Mouse (Mus musculus): Measurements from ENCODE around the gene Tuba1c. TPM values are rescaled to one million over a fixed set of nuclear protein-coding genes. Genes with fewer than 3 reads are reported as not detected.
"Not testable (repeated sequence)": the region's sequence is repeated elsewhere in the genome, so short reads cannot be mapped to it uniquely, and the experiment has no call there.

Gene Tuba1c
- polyA plus RNA-seq, 1 experiment from 2014 or later: 107 TPM

- Histone ChIP-seq H3K9me3 (no peaks in the 10 kb centered on the region), H3K27me3 (peaks cover 82% of the 10 kb centered on the region), H3K4me2 (no peak overlapping the region), H3K9ac (no peak overlapping the region), H3K4me3 (replicated peaks) (no peak overlapping the region), H3K4me1 (peaks cover 39% of the 10 kb centered on the region), H3K36me3 (replicated peaks) (no peaks in the 10 kb centered on the region), H3K27ac (no peak overlapping the region; the same call in 1 of the 2 replicates)
- 4% methylated on average over 9 of the region's 9 CpGs for WGBS
- ATAC-seq (ENCODE audit: low FRiP score): no peak
Measured at GRCm38 (mm10) chr15:99053373-99053772, 23.7 kb downstream of the Tuba1c start.

- Histone ChIP-seq H3K9me3 (no peaks in the 10 kb centered on the region), H3K4me2 (peak within 1 kb of the TSS; percentile 57), H3K4me1 (peaks cover 35% of the 10 kb centered on the region), H3K27ac (no peak within 1 kb of the TSS), H3K36me3 (replicated peaks) (no peaks in the 10 kb centered on the region), H3K27me3 (peaks cover 97% of the 10 kb centered on the region), H3K4me3 (replicated peaks) (peak within 1 kb of the TSS; percentile 37), H3K9ac (peak within 1 kb of the TSS; percentile 25; the same call in 1 of the 2 replicates)
- 2% methylated on average over 28 of the region's 30 CpGs for WGBS
- 0 out of 2 replicates have a peak, but pooled peaks have one; percentile 3 for ATAC-seq (ENCODE audit: low FRiP score)
Measured at GRCm38 (mm10) chr15:99055040-99055439, 25.3 kb downstream of the Tuba1c start, which contains the start of gene Prph. Gene Prph (plus strand): TSS chr15:99055174.

- WGBS: under 1% methylated on average over 37 of the region's 37 CpGs
- no peaks in the 10 kb centered on the region for H3K9me3 ChIP-seq
- H3K36me3 ChIP-seq (replicated peaks): no peaks in the 10 kb centered on the region
- H3K27me3 ChIP-seq: peaks cover 96% of the 10 kb centered on the region
- H3K4me1 ChIP-seq: peaks cover 35% of the 10 kb centered on the region
- H3K9ac ChIP-seq: 0 out of 2 replicates have a peak overlapping the region, but pooled peaks have one; percentile 25
- ATAC-seq (ENCODE audit: low FRiP score): no peak
- no peak overlapping the region for H3K27ac ChIP-seq
- H3K4me2 ChIP-seq: peak overlapping the region; percentile 57
- H3K4me3 ChIP-seq (replicated peaks): peak overlapping the region; percentile 37
Measured at GRCm38 (mm10) chr15:99055511-99055961, 25.8 kb downstream of the Tuba1c start.

GRCm38 (mm10) chr15:99056332-99056731, 26.6 kb downstream of the Tuba1c start:
- H3K4me1 ChIP-seq: peaks cover 35% of the 10 kb centered on the region
- no peak overlapping the region for H3K27ac ChIP-seq
- no peak for ATAC-seq (ENCODE audit: low FRiP score)
- H3K27me3 ChIP-seq: peaks cover 93% of the 10 kb centered on the region
- WGBS: 6% methylated on average over 14 of the region's 14 CpGs
- H3K4me2 ChIP-seq: 0 out of 2 replicates have a peak overlapping the region, but pooled peaks have one; percentile 57
- H3K4me3 ChIP-seq (replicated peaks): 0 out of 2 replicates have a peak overlapping the region, but pooled peaks have one; percentile 37
- H3K9ac ChIP-seq: no peak overlapping the region
- H3K36me3 ChIP-seq (replicated peaks): no peaks in the 10 kb centered on the region
- no peaks in the 10 kb centered on the region for H3K9me3 ChIP-seq

- no peaks in the 10 kb centered on the region for H3K4me1 ChIP-seq
- no peaks in the 10 kb centered on the region for H3K36me3 ChIP-seq (replicated peaks)
- WGBS: 87% methylated on average over 12 of the region's 12 CpGs
- H3K9me3 ChIP-seq: no peaks in the 10 kb centered on the region
- no peak overlapping the region for H3K4me2 ChIP-seq
- no peak overlapping the region for H3K27ac ChIP-seq
- peaks cover 15% of the 10 kb centered on the region for H3K27me3 ChIP-seq
- no peak overlapping the region for H3K9ac ChIP-seq
- ATAC-seq (ENCODE audit: low FRiP score): no peak
- no peak overlapping the region for H3K4me3 ChIP-seq (replicated peaks)
Measured at GRCm38 (mm10) chr15:99065557-99066165, 36.0 kb downstream of the Tuba1c start.

- Histone ChIP-seq H3K27ac (no peak overlapping the region), H3K9ac (no peak overlapping the region), H3K9me3 (no peaks in the 10 kb centered on the region), H3K4me1 (peaks cover 22% of the 10 kb centered on the region), H3K36me3 (replicated peaks) (peaks cover 6% of the 10 kb centered on the region), H3K27me3 (0 out of 2 replicates have a peak, but pooled peaks cover 6% of the 10 kb centered on the region), H3K4me3 (replicated peaks) (no peak overlapping the region), H3K4me2 (no peak overlapping the region)
- 90% methylated on average over 1 of the region's 1 CpGs for WGBS
- no peak for ATAC-seq (ENCODE audit: low FRiP score)
Measured at GRCm38 (mm10) chr15:99071988-99072387, 42.3 kb downstream of the Tuba1c start.

- peak; percentile 62 for ATAC-seq (ENCODE audit: low FRiP score)
- H3K36me3 ChIP-seq (replicated peaks): peaks cover 27% of the 10 kb centered on the region
- H3K27ac ChIP-seq: peak within 1 kb of the TSS; percentile 97
- no peaks in the 10 kb centered on the region for H3K9me3 ChIP-seq
- H3K9ac ChIP-seq: peak within 1 kb of the TSS; percentile 76
- H3K4me1 ChIP-seq: peaks cover 34% of the 10 kb centered on the region
- peak within 1 kb of the TSS; percentile 64 for H3K4me3 ChIP-seq (replicated peaks)
- 0 out of 2 replicates have a peak, but pooled peaks cover 3% of the 10 kb centered on the region for H3K27me3 ChIP-seq
- peak within 1 kb of the TSS; percentile 79 for H3K4me2 ChIP-seq
- 23% methylated on average over 9 of the region's 9 CpGs for WGBS
Measured at GRCm38 (mm10) chr15:99074019-99074599, 44.4 kb downstream of the Tuba1c start, which contains the start of gene Troap. Gene Troap (plus strand): TSS chr15:99074575.

GRCm38 (mm10) chr15:99074600-99075333, 45.1 kb downstream of the Tuba1c start:
- H3K4me3 ChIP-seq (replicated peaks): peak overlapping the region; percentile 64
- under 1% methylated on average over 44 of the region's 44 CpGs for WGBS
- ATAC-seq (ENCODE audit: low FRiP score): peak; percentile 98

GRCm38 (mm10) chr15:99076011-99076410, 46.3 kb downstream of the Tuba1c start:
- not testable (repeated sequence) for ATAC-seq (ENCODE audit: low FRiP score); H3K27me3 ChIP-seq; H3K9me3 ChIP-seq; H3K27ac ChIP-seq
- Histone ChIP-seq H3K9ac (peak overlapping the region; percentile 76; the same call in 1 of the 2 replicates), H3K36me3 (replicated peaks) (peaks cover 39% of the 10 kb centered on the region), H3K4me1 (peaks cover 34% of the 10 kb centered on the region), H3K4me3 (replicated peaks) (peak overlapping the region; percentile 64), H3K4me2 (peak overlapping the region; percentile 79)
- 99% methylated on average over 3 of the region's 3 CpGs for WGBS

More at GRCm38 (mm10) chr15:99074600-99075333, 45.1 kb downstream of the Tuba1c start:
- H3K9ac ChIP-seq: peak overlapping the region; percentile 76
- no peaks in the 10 kb centered on the region for H3K9me3 ChIP-seq
- peak overlapping the region; percentile 79 for H3K4me2 ChIP-seq
- peak overlapping the region; percentile 97 for H3K27ac ChIP-seq
- H3K27me3 ChIP-seq: no peaks in the 10 kb centered on the region
- H3K4me1 ChIP-seq: peaks cover 34% of the 10 kb centered on the region
- peaks cover 27% of the 10 kb centered on the region for H3K36me3 ChIP-seq (replicated peaks)

- Histone ChIP-seq H3K4me3 (replicated peaks) (no peak overlapping the region), H3K36me3 (replicated peaks) (peaks cover 61% of the 10 kb centered on the region), H3K27me3 (peaks cover 8% of the 10 kb centered on the region), H3K9me3 (no peaks in the 10 kb centered on the region), H3K27ac (no peak overlapping the region), H3K4me2 (no peak overlapping the region), H3K9ac (0 out of 2 replicates have a peak overlapping the region, but pooled peaks have one; percentile 2), H3K4me1 (peaks cover 34% of the 10 kb centered on the region)
- 87% methylated on average over 15 of the region's 15 CpGs for WGBS
- ATAC-seq (ENCODE audit: low FRiP score): no peak
Measured at GRCm38 (mm10) chr15:99078181-99078910, 48.7 kb downstream of the Tuba1c start.

GRCm38 (mm10) chr15:99079804-99080203, 50.1 kb downstream of the Tuba1c start:
- H3K36me3 ChIP-seq (replicated peaks): peaks cover 61% of the 10 kb centered on the region
- no peak for ATAC-seq (ENCODE audit: low FRiP score)

More at GRCm38 (mm10) chr15:99079804-99080203, 50.1 kb downstream of the Tuba1c start:
- H3K27ac ChIP-seq: no peak overlapping the region
- peaks cover 23% of the 10 kb centered on the region for H3K27me3 ChIP-seq
- H3K9ac ChIP-seq: no peak overlapping the region; the same call in 1 of the 2 replicates
- no peak overlapping the region for H3K4me2 ChIP-seq
- H3K4me3 ChIP-seq (replicated peaks): no peak overlapping the region
- WGBS: 87% methylated on average over 3 of the region's 3 CpGs
- no peaks in the 10 kb centered on the region for H3K9me3 ChIP-seq
- peaks cover 41% of the 10 kb centered on the region for H3K4me1 ChIP-seq

All from forebrain, embryonic 12.5 days (tissue).